Mouse (Mus musculus) ovary, adult 2 months (tissue): Measurements from ENCODE around the gene Fndc7. TPM values are rescaled to one million over a fixed set of nuclear protein-coding genes. Genes with fewer than 3 reads are reported as not detected.

Experiments
- polyA plus RNA-seq: library from polyadenylated mRNA; depleted of rRNA; stranded (reverse); fragments of >200 nt; gene quantifications from 2 replicates; pipeline ENCODE4 v1.2.3, GENCODE M21; 2012; rRNA removed

Fndc7 gene
- polyA plus RNA-seq, result 32.8 and 33.3 TPM in 2 replicates

GRCm38 (mm10) chr3:108889908-108890307 lies at the start of gene Fndc7:
Gene Fndc7, minus strand, starts transcription at chr3:108890008.

GRCm38 (mm10) chr3:108939573-108939972 lies 49.8 kb upstream of the Fndc7 start, which contains the start of gene Henmt1:
Gene Henmt1, plus strand, starts transcription at chr3:108939873.

GRCm38 (mm10) chr3:108911548-108912413 lies 22.0 kb upstream of the Fndc7 start, which contains the start of gene Prpf38b:
Gene Prpf38b, minus strand, starts transcription at chr3:108911727.

GRCm38 (mm10) chr3:108840000-108840715 lies 49.6 kb downstream of the Fndc7 start, which contains the start of gene Stxbp3:
Gene Stxbp3, minus strand, starts transcription at chr3:108840526.

Other genes with a start within 250 kb of the Fndc7 start
- gene Clcc1, start 236.1 kb downstream of the Fndc7 start, polyA plus RNA-seq, result 29.8 and 31.1 TPM in 2 replicates
- 3.4 and 3.5 TPM in 2 replicates for gene Gpsm2, start 167.7 kb downstream of the Fndc7 start, polyA plus RNA-seq
- gene Aknad1, start 150.3 kb downstream of the Fndc7 start, polyA plus RNA-seq, result 0.10 and 0.25 TPM in 2 replicates
- gene Stxbp3, start 49.5 kb downstream of the Fndc7 start, polyA plus RNA-seq, result 5.0 and 5.8 TPM in 2 replicates
- gene Prpf38b, start 21.7 kb upstream of the Fndc7 start, polyA plus RNA-seq, result 89.6 and 124 TPM in 2 replicates
- gene Henmt1, start 49.9 kb upstream of the Fndc7 start, polyA plus RNA-seq, result 0.42 and 0.67 TPM in 2 replicates
- gene Gm9857, start 50.4 kb upstream of the Fndc7 start, polyA plus RNA-seq, result 1.3 and 1.8 TPM in 2 replicates
- gene Fam102b, start 137.6 kb upstream of the Fndc7 start, polyA plus RNA-seq, result 5.2 and 6.3 TPM in 2 replicates
- gene Slc25a54, start 190.5 kb upstream of the Fndc7 start, polyA plus RNA-seq, result not detected in 2 replicates
- gene Slc25a24, start 233.1 kb upstream of the Fndc7 start, polyA plus RNA-seq, result 7.9 and 20.1 TPM in 2 replicates